Mouse (Mus musculus): ENCODE results near the gene Tubgcp2. TPM values are rescaled to one million over a fixed set of nuclear protein-coding genes. Genes with fewer than 3 reads are reported as not detected.

Tubgcp2 gene
- total and polyA plus RNA-seq, 3 experiments = 42.5 to 50.4 (median 46.7) TPM

- no peaks in the 10 kb centered on the region for H3K79me2 ChIP-seq (replicated peaks; ENCODE audit: control insufficient read depth, extremely low read depth, insufficient read depth, poor library complexity, severe bottlenecking)
- peaks cover 70 to 84% of the 10 kb centered on the region in 2 experiments for H3K36me3 ChIP-seq (replicated peaks in 1 of 2; ENCODE audit: control insufficient read depth in 1 of 2, insufficient read depth in 1 of 2, low read length in 1 of 2)
- no peaks in the 10 kb centered on the region for H3K9me3 ChIP-seq (replicated peaks; ENCODE audit: low read length)
- no peaks in the 10 kb centered on the region for H3K27me3 ChIP-seq (replicated peaks)
- H3K4me1 ChIP-seq (ENCODE audit: control insufficient read depth in 1 of 2, insufficient read depth in 2 of 2) = peaks cover 10 to 19% of the 10 kb centered on the region in 2 experiments
- in situ Hi-C loops (cut with MboI; ENCODE audit: low pct_ligation_motif_present, low pct_unique_long_range_greater_than_20kb, low sequenced_read_pairs) = loop anchor here (10.0 kb wide), 1 partner anchor 136 kb away; the partner anchor contains the start of gene Mtg1
- no peak overlapping the region for H3K4me3 ChIP-seq (replicated peaks in 1 of 3; ENCODE audit: low read depth in 2 of 3, low read length in 2 of 3, poor library complexity in 1 of 3)
- no peak overlapping the region for H3K27ac ChIP-seq (ENCODE audit: insufficient read depth, low read depth)
- H3K4me2 ChIP-seq (ENCODE audit: insufficient read depth, low read depth, poor library complexity, severe bottlenecking) = no peak overlapping the region
- TF ChIP-seq TBP (conservative IDR thresholded peaks at IDR 0.05; ENCODE audit: low read depth, low read length) (no peak), USF2 (conservative IDR thresholded peaks at IDR 0.05; ENCODE audit: low read depth, low read length) (no peak), GABPA (IDR thresholded peaks at IDR 0.05; ENCODE audit: insufficient replicate concordance, low read depth, low read length) (no peak), KAT2A (IDR thresholded peaks at IDR 0.05; ENCODE audit: insufficient replicate concordance, low read length) (no peak), POLR2AphosphoS2 (IDR thresholded peaks at IDR 0.05; ENCODE audit: low read depth, low read length) (no peak), BHLHE40 (IDR thresholded peaks at IDR 0.05; ENCODE audit: low read depth, low read length) (no peak), MAX (IDR thresholded peaks at IDR 0.05; ENCODE audit: low read length) (no peak), ELF1 (IDR thresholded peaks at IDR 0.05; ENCODE audit: low read depth, low read length) (no peak), EP300 (IDR thresholded peaks at IDR 0.05; ENCODE audit: low read length) (no peak), MXI1 (IDR thresholded peaks at IDR 0.05; ENCODE audit: low read depth, low read length) (no peak), ZC3H11A (IDR thresholded peaks at IDR 0.05; ENCODE audit: low read depth, low read length) (no peak), USF1 (IDR thresholded peaks at IDR 0.05; ENCODE audit: low read depth, low read length) (no peak), POLR2A (IDR thresholded peaks at IDR 0.05; ENCODE audit: low read depth, low read length) (no peak), PAX5 (IDR thresholded peaks at IDR 0.05; ENCODE audit: low read length) (no peak), ZMIZ1 (IDR thresholded peaks at IDR 0.05; ENCODE audit: low read depth, low read length) (no peak), ETS1 (conservative IDR thresholded peaks at IDR 0.05; ENCODE audit: low read depth, low read length) (no peak), JUN (IDR thresholded peaks at IDR 0.05; ENCODE audit: insufficient read depth, low read depth, low read length) (no peak), NELFE (IDR thresholded peaks at IDR 0.05; ENCODE audit: low read depth, low read length) (no peak), E2F4 (IDR thresholded peaks at IDR 0.05; ENCODE audit: insufficient replicate concordance, low read depth, low read length) (no peak)
- dilution Hi-C loops (cut with MboI; ENCODE audit: extremely low pct_ligation_motif_present, extremely low pct_unique_long_range_greater_than_20kb, low sequenced_read_pairs) = no loop called here
- no peak overlapping the region for H3K9ac ChIP-seq (ENCODE audit: insufficient read depth, low read depth)
- no peak for DNase-seq (ENCODE audit: extremely low read depth)
Measured at GRCm38 (mm10) chr7:139998691-139999350, 37.6 kb downstream of the Tubgcp2 start.

GRCm38 (mm10) chr7:139994676-139995075, 41.8 kb downstream of the Tubgcp2 start:
- Histone ChIP-seq H3K27ac (ENCODE audit: insufficient read depth, low read depth) (peak overlapping the region; percentile 71; the same call in 1 of the 2 replicates), H3K9ac (ENCODE audit: insufficient read depth, low read depth) (no peak overlapping the region), H3K27me3 (replicated peaks) (no peaks in the 10 kb centered on the region), H3K36me3 (replicated peaks in 1 of 2; ENCODE audit: control insufficient read depth in 1 of 2, insufficient read depth in 1 of 2, low read length in 1 of 2) (peaks cover 45 to 60% of the 10 kb centered on the region in 2 experiments), H3K4me1 (ENCODE audit: control insufficient read depth in 1 of 2, insufficient read depth in 2 of 2) (peaks cover 25 to 49% of the 10 kb centered on the region in 2 experiments), H3K9me3 (replicated peaks; ENCODE audit: low read length) (no peaks in the 10 kb centered on the region), H3K4me3 (replicated peaks in 1 of 3; ENCODE audit: low read depth in 2 of 3, low read length in 2 of 3, poor library complexity in 1 of 3) (no peak overlapping the region), H3K4me2 (ENCODE audit: insufficient read depth, low read depth, poor library complexity, severe bottlenecking) (no peak overlapping the region; the same call in 1 of the 2 replicates), H3K79me2 (replicated peaks; ENCODE audit: control insufficient read depth, extremely low read depth, insufficient read depth, poor library complexity, severe bottlenecking) (peaks cover 23% of the 10 kb centered on the region)
- dilution Hi-C loops (cut with MboI; ENCODE audit: extremely low pct_ligation_motif_present, extremely low pct_unique_long_range_greater_than_20kb, low sequenced_read_pairs) = no loop called here
- in situ Hi-C loops (cut with MboI; ENCODE audit: low pct_ligation_motif_present, low pct_unique_long_range_greater_than_20kb, low sequenced_read_pairs) = loop anchor here (5.0 to 10.0 kb wide), 2 partner anchors 82 to 140 kb away; partner anchors contain the start of gene Mtg1
- DNase-seq (ENCODE audit: extremely low read depth) = peak; percentile 90
- TF ChIP-seq MAX (IDR thresholded peaks at IDR 0.05; ENCODE audit: low read length) (peak; percentile 14; the same call in 1 of the 2 replicates), BHLHE40 (IDR thresholded peaks at IDR 0.05; ENCODE audit: low read depth, low read length) (no peak), POLR2AphosphoS2 (IDR thresholded peaks at IDR 0.05; ENCODE audit: low read depth, low read length) (no peak), ETS1 (conservative IDR thresholded peaks at IDR 0.05; ENCODE audit: low read depth, low read length) (no peak), IRF4 (IDR thresholded peaks at IDR 0.05; ENCODE audit: low read depth, low read length) (peak; percentile 42; the same call in 1 of the 2 replicates), JUND (conservative IDR thresholded peaks at IDR 0.05; ENCODE audit: low read depth, low read length) (peak; percentile 38; the same call in 1 of the 2 replicates), RAD21 (IDR thresholded peaks at IDR 0.05; ENCODE audit: low read depth, low read length) (peak; percentile 87), CHD2 (IDR thresholded peaks at IDR 0.05; ENCODE audit: low read length) (no peak), JUN (IDR thresholded peaks at IDR 0.05; ENCODE audit: insufficient read depth, low read depth, low read length) (no peak), MEF2A (IDR thresholded peaks at IDR 0.05; ENCODE audit: borderline replicate concordance, low read depth, low read length) (0 out of 2 replicates have a peak, but pooled peaks have one; percentile 61), MAZ (IDR thresholded peaks at IDR 0.05; ENCODE audit: low read depth, low read length) (no peak), NELFE (IDR thresholded peaks at IDR 0.05; ENCODE audit: low read depth, low read length) (0 out of 2 replicates have a peak, but pooled peaks have one; percentile 17), ZMIZ1 (IDR thresholded peaks at IDR 0.05; ENCODE audit: low read depth, low read length) (no peak), TBP (conservative IDR thresholded peaks at IDR 0.05; ENCODE audit: low read depth, low read length) (no peak), PAX5 (IDR thresholded peaks at IDR 0.05; ENCODE audit: low read length) (no peak), HCFC1 (IDR thresholded peaks at IDR 0.05; ENCODE audit: low read depth, low read length) (no peak), USF1 (IDR thresholded peaks at IDR 0.05; ENCODE audit: low read depth, low read length) (no peak), ZC3H11A (IDR thresholded peaks at IDR 0.05; ENCODE audit: low read depth, low read length) (peak; percentile 32; the same call in 1 of the 2 replicates), USF2 (conservative IDR thresholded peaks at IDR 0.05; ENCODE audit: low read depth, low read length) (no peak), KAT2A (IDR thresholded peaks at IDR 0.05; ENCODE audit: insufficient replicate concordance, low read length) (no peak), MYC (IDR thresholded peaks at IDR 0.05; ENCODE audit: low read depth, low read length) (no peak), ZKSCAN1 (IDR thresholded peaks at IDR 0.05; ENCODE audit: borderline replicate concordance, low read depth, low read length) (no peak)

All from CH12.LX (cell line).